Mouse (Mus musculus): Measurements from ENCODE around the gene Gm9125. TPM values are rescaled to one million over a fixed set of nuclear protein-coding genes. Genes with fewer than 3 reads are reported as not detected.
"Not testable (repeated sequence)": the region's sequence is repeated elsewhere in the genome, so short reads cannot be mapped to it uniquely, and the experiment has no call there.

Gene Gm9125
- not detected in 2 replicates for total RNA-seq (2017)

- ATAC-seq (replicated peaks in 1 of 2; ENCODE audit: insufficient read depth in 1 of 2, low FRiP score in 2 of 2, low TSS enrichment in 1 of 2, low read depth in 1 of 2, poor library complexity in 2 of 2, severe bottlenecking in 2 of 2): not testable (repeated sequence)
These were observed at the start of gene Gm9125 for GRCm38 (mm10) chr3:94054785-94055184. Gene Gm9125 (minus strand): TSS chr3:94054885.

GRCm38 (mm10) chr3:94072544-94072943 lies 17.9 kb upstream of the Gm9125 start, which contains the start of gene Gm10697:
Gene Gm10697 (minus strand): TSS chr3:94072644.
- not testable (repeated sequence) for ATAC-seq (replicated peaks in 1 of 2; ENCODE audit: insufficient read depth in 1 of 2, low FRiP score in 2 of 2, low TSS enrichment in 1 of 2, low read depth in 1 of 2, poor library complexity in 2 of 2, severe bottlenecking in 2 of 2)

GRCm38 (mm10) chr3:94049566-94050121 lies 5.0 kb downstream of the Gm9125 start:
- not testable (repeated sequence) for ATAC-seq (replicated peaks in 1 of 2; ENCODE audit: insufficient read depth in 1 of 2, low FRiP score in 2 of 2, low TSS enrichment in 1 of 2, low read depth in 1 of 2, poor library complexity in 2 of 2, severe bottlenecking in 2 of 2)

- ATAC-seq (replicated peaks in 1 of 2; ENCODE audit: insufficient read depth in 1 of 2, low FRiP score in 2 of 2, low TSS enrichment in 1 of 2, low read depth in 1 of 2, poor library complexity in 2 of 2, severe bottlenecking in 2 of 2): not testable (repeated sequence)
These were observed 16.4 kb downstream of the Gm9125 start for GRCm38 (mm10) chr3:94038241-94038640.

GRCm38 (mm10) chr3:94034400-94034799 lies 20.3 kb downstream of the Gm9125 start:
- not testable (repeated sequence) for ATAC-seq (replicated peaks in 1 of 2; ENCODE audit: insufficient read depth in 1 of 2, low FRiP score in 2 of 2, low TSS enrichment in 1 of 2, low read depth in 1 of 2, poor library complexity in 2 of 2, severe bottlenecking in 2 of 2)

Other genes with a start within 250 kb of the Gm9125 start
- not detected in 2 replicates for gene Tdpoz3, start 228.9 kb downstream of the Gm9125 start, total RNA-seq (2017)
- not detected in 2 replicates for gene Gm9117, start 111.3 kb downstream of the Gm9125 start, total RNA-seq (2017)
- gene Tdpoz5, start 93.6 kb downstream of the Gm9125 start, total RNA-seq (2017): not detected in 2 replicates
- not detected in 2 replicates for gene Gm10697, start 17.8 kb upstream of the Gm9125 start, total RNA-seq (2017)
- not detected in 2 replicates for gene Gm10696, start 123.3 kb upstream of the Gm9125 start, total RNA-seq (2017)
- not detected in 2 replicates for gene Gm5286, start 141.8 kb upstream of the Gm9125 start, total RNA-seq (2017)
- gene Gm4778, start 209.2 kb upstream of the Gm9125 start, total RNA-seq (2017): not detected in 2 replicates